Mouse (Mus musculus): ENCODE measurements around the gene Cdc42bpb. TPM values are rescaled to one million over a fixed set of nuclear protein-coding genes. Genes with fewer than 3 reads are reported as not detected.

Gene Cdc42bpb
- polyA plus RNA-seq, 1 experiment from 2014 or later: 8.6 TPM

DNA sequence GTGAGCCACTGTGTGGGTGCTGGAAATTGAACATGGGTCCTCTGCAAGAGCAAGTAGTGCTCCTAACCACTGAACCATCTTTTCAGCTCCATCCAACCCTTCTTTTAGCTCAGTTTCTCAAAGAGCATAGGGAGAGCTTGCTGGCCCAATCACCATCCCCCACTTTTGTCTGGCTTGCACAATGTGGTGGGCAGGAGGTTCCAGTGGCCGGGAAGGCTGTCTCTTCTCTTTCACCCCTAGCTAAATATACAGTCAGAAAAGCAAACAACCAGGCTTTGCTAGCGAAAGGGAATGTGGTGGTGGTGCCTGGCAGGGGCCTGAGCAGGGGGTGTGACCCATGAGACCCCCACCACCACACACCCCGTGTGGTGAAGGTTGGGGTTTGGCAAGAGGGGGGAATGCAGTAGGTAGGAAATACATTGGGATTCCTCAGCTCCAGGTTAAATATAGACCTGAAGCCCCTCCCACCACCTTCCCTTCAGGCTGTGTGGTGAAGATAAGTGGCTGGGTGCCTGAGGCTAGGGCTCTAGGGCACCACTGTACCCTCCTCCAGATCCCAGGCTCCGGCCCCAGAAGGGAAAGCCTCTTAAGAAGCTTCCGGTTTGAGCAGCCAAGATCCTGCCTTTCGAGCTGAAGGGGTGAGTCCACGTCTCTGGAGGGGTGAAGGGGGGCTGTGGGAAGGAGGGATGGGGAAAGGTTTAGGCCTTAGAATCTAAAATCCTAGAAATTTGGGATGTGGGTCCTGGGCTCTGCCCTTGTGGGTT lies 43.6 kb upstream of the Cdc42bpb start:
- H3K9ac ChIP-seq (replicated peaks): no peak overlapping the region
- peaks cover 16% of the 10 kb centered on the region for H3K4me1 ChIP-seq (ENCODE audit: insufficient read depth)
- no peak for TF ChIP-seq CTCF (IDR thresholded peaks at IDR 0.05; ENCODE audit: low read depth)
- no peak; the same call in 1 of the 2 replicates for TF ChIP-seq EP300 (IDR thresholded peaks at IDR 0.05; ENCODE audit: low read depth)
- ATAC-seq: peak; percentile 19; the same call in 1 of the 2 replicates
- H3K36me3 ChIP-seq (replicated peaks; ENCODE audit: insufficient read depth, low read length): peaks cover 2% of the 10 kb centered on the region; the same call in 1 of the 2 replicates
- H3K9me3 ChIP-seq (ENCODE audit: low read length): no peaks in the 10 kb centered on the region
- peak overlapping the region; percentile 52 for H3K4me2 ChIP-seq (ENCODE audit: low read depth, low read length)
- H3K4me3 ChIP-seq (ENCODE audit: low read depth, low read length): no peak overlapping the region
- WGBS (ENCODE audit: insufficient replicate concordance): 29% methylated on average over 7 of the region's 7 CpGs
- peaks cover 41% of the 10 kb centered on the region for H3K27me3 ChIP-seq (ENCODE audit: insufficient read depth, low read length)
- H3K27ac ChIP-seq (ENCODE audit: low read depth): 0 out of 2 replicates have a peak overlapping the region, but pooled peaks have one; percentile 46
- no peak for DNase-seq

DNA sequence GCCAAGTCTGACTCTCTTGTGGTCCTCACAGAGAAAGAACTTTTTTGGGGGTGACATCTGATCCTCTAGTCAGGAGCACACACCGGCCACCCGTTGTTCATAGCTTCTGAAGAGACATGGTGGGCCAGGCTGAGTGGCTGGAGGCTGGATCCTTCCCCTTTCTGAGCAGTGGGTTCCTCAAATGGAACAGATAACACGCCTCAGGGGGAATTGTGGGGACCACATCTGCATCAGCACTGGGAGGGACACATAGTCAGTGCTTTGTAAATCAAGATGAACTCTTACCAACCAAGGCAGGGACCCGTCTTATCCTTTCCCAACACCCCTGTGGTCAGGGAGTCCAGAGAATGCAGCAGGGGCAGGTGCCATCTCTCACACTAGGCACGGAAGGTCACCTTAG lies 42.4 kb upstream of the Cdc42bpb start:
- WGBS (ENCODE audit: insufficient replicate concordance): 27% methylated on average over 5 of the region's 5 CpGs
- Histone ChIP-seq H3K4me1 (ENCODE audit: insufficient read depth) (peaks cover 16% of the 10 kb centered on the region), H3K9ac (replicated peaks) (no peak overlapping the region), H3K4me2 (ENCODE audit: low read depth, low read length) (0 out of 2 replicates have a peak overlapping the region, but pooled peaks have one; percentile 52), H3K27ac (ENCODE audit: low read depth) (peak overlapping the region; percentile 34; the same call in 1 of the 2 replicates), H3K27me3 (ENCODE audit: insufficient read depth, low read length) (peaks cover 32% of the 10 kb centered on the region), H3K36me3 (replicated peaks; ENCODE audit: insufficient read depth, low read length) (peaks cover 2% of the 10 kb centered on the region; the same call in 1 of the 2 replicates), H3K9me3 (ENCODE audit: low read length) (no peaks in the 10 kb centered on the region), H3K4me3 (ENCODE audit: low read depth, low read length) (no peak overlapping the region)
- ATAC-seq (no peak), DNase-seq (no peak)
- TF ChIP-seq CTCF (IDR thresholded peaks at IDR 0.05; ENCODE audit: low read depth): no peak
- TF ChIP-seq EP300 (IDR thresholded peaks at IDR 0.05; ENCODE audit: low read depth): no peak

DNA sequence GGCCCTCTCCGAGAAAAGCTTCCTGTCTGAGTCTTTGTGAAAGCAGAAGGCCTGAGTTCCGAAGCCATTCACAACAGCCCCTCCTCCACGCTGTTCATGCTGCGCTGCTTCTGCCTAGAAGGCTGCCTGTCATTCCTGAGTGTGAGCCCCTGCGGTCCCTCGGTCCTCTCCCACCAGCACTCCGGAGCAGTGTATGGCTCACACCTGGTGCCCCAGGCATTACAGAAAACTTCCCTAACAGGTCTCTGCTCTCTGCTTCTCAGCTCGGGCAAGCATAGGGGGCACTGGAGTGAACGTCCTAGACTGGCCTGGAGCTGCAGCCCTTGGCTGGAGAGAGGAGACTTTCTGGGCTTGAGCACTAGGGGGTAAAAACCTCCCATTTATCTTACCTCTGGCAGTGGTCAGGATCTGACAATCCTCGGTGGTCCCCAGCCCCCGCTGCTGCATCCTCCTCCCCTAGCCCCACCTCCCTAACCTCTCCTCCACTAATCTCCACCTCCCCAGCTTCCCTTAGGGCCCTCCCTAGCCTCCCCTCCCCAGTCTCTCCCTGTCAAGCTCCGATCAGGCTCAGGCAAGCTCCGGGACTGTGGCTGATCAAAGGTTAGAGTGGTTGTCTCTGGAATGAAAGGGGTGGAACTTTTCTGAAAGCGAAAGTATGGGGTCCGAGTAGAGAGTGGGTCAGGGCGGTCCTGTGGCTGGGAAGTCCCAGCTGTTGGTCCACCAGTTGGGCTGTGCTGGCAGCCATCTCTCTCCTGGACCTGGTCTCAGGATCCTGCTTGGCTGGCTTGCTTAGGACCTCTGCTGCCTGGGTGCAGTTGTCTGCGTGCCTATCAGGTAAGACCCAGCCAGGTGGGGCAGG lies 39.6 kb upstream of the Cdc42bpb start, which contains the start of gene Exoc3l4:
Exoc3l4 (plus strand) TSS at position 97 of the 859 bp plus-strand sequence.
- Histone ChIP-seq H3K4me2 (ENCODE audit: low read depth, low read length) (peak within 1 kb of the TSS; percentile 78), H3K27ac (ENCODE audit: low read depth) (peak within 1 kb of the TSS; percentile 77), H3K4me3 (ENCODE audit: low read depth, low read length) (peak within 1 kb of the TSS; percentile 41), H3K9me3 (ENCODE audit: low read length) (no peaks in the 10 kb centered on the region), H3K27me3 (ENCODE audit: insufficient read depth, low read length) (peaks cover 6% of the 10 kb centered on the region), H3K36me3 (replicated peaks; ENCODE audit: insufficient read depth, low read length) (no peaks in the 10 kb centered on the region), H3K4me1 (ENCODE audit: insufficient read depth) (peaks cover 20% of the 10 kb centered on the region), H3K9ac (replicated peaks) (peak within 1 kb of the TSS; percentile 64)
- no peak for TF ChIP-seq EP300 (IDR thresholded peaks at IDR 0.05; ENCODE audit: low read depth)
- TF ChIP-seq CTCF (IDR thresholded peaks at IDR 0.05; ENCODE audit: low read depth): no peak
- DNase-seq (peak; percentile 48), ATAC-seq (peak; percentile 76)
- 5% methylated on average over 17 of the region's 17 CpGs for WGBS (ENCODE audit: insufficient replicate concordance)

DNA sequence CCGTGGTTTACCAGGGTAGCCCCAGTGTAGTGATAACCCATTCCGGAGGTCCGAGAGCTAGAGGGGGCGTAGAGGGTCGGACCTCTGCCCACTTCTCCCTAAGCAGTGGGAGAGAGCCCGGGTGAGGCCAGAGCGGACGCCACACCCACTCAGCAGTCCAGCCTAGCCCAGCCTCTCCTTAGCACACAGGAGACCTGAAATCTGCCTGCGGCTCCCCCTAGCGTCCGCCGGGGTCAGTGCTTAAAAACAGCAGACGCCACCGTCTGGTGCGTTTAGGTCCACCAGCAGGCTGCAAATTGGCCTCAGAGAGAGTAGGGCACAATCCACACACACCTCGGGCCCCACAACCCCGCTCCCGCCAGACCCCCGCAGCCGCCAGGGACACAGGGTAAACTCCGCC lies 35.8 kb upstream of the Cdc42bpb start:
- H3K9me3 ChIP-seq (ENCODE audit: low read length): no peaks in the 10 kb centered on the region
- H3K4me1 ChIP-seq (ENCODE audit: insufficient read depth): peaks cover 6% of the 10 kb centered on the region
- DNase-seq: peak; percentile 90
- H3K9ac ChIP-seq (replicated peaks): no peak overlapping the region
- TF ChIP-seq EP300 (IDR thresholded peaks at IDR 0.05; ENCODE audit: low read depth): no peak
- peak; percentile 98 for TF ChIP-seq CTCF (IDR thresholded peaks at IDR 0.05; ENCODE audit: low read depth)
- WGBS (ENCODE audit: insufficient replicate concordance): 2% methylated on average over 21 of the region's 21 CpGs
- H3K27me3 ChIP-seq (ENCODE audit: insufficient read depth, low read length): 0 out of 2 replicates have a peak, but pooled peaks cover 2% of the 10 kb centered on the region
- ATAC-seq: peak; percentile 74
- H3K4me3 ChIP-seq (ENCODE audit: low read depth, low read length): no peak overlapping the region
- no peak overlapping the region for H3K27ac ChIP-seq (ENCODE audit: low read depth)
- peak overlapping the region; percentile 51 for H3K4me2 ChIP-seq (ENCODE audit: low read depth, low read length)
- no peaks in the 10 kb centered on the region for H3K36me3 ChIP-seq (replicated peaks; ENCODE audit: insufficient read depth, low read length)

DNA sequence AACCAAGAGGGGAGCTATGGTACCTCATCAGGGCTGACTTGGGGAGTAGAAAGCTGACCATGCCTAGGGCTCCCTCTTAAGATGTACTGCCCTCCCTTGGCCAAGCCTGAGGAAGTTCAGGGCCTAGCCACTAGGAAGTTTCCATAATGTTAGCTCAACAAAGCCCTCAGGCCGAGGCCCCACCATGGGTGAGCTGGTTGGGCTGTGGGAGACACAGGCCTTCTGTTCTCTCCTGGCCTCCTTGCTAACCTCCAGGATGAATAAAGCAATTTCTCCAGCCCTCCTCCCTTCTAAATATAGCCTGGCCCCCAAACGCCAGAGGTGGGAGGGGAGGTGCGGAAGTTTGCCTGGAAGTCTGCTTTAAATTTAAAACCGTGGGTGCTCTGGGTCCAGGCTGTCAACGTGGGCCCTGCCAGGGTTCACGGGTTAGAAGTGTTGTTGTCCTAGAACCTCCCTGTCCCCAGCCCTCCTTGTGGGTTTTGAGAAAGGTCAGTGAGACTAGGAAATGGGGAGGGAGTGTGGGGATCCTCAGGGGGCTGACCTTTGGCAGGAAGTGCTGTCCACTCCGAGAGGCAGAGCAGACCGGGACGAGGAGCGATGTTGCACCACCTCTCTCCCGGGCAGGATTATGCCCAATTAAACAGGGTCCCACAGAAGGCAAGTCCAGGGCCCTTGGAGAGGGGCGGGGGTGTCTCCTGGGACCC lies 35.2 kb upstream of the Cdc42bpb start:
- no peak overlapping the region for H3K27ac ChIP-seq (ENCODE audit: low read depth)
- 33% methylated on average over 12 of the region's 12 CpGs for WGBS (ENCODE audit: insufficient replicate concordance)
- TF ChIP-seq CTCF (IDR thresholded peaks at IDR 0.05; ENCODE audit: low read depth) (peak; percentile 20; the same call in 1 of the 2 replicates), EP300 (IDR thresholded peaks at IDR 0.05; ENCODE audit: low read depth) (no peak)
- H3K4me2 ChIP-seq (ENCODE audit: low read depth, low read length): peak overlapping the region; percentile 51
- no peak for ATAC-seq
- no peak overlapping the region for H3K9ac ChIP-seq (replicated peaks)
- H3K36me3 ChIP-seq (replicated peaks; ENCODE audit: insufficient read depth, low read length): no peaks in the 10 kb centered on the region
- H3K27me3 ChIP-seq (ENCODE audit: insufficient read depth, low read length): 0 out of 2 replicates have a peak, but pooled peaks cover 5% of the 10 kb centered on the region
- no peak for DNase-seq
- peaks cover 6% of the 10 kb centered on the region for H3K4me1 ChIP-seq (ENCODE audit: insufficient read depth)
- no peaks in the 10 kb centered on the region for H3K9me3 ChIP-seq (ENCODE audit: low read length)
- H3K4me3 ChIP-seq (ENCODE audit: low read depth, low read length): no peak overlapping the region

Measured in liver, postnatal 0 days (tissue).